Mouse (Mus musculus): Measurements from ENCODE around the gene Ube2g2. TPM values are rescaled to one million over a fixed set of nuclear protein-coding genes. Genes with fewer than 3 reads are reported as not detected.

The Ube2g2 gene
- polyA plus RNA-seq, 1 experiment from 2014 or later: 53.0 TPM

GRCm38 (mm10) chr10:77583795-77584422 is 38.2 kb upstream of the Ube2g2 start:
- Histone ChIP-seq H3K9me3 (ENCODE audit: control insufficient read depth, low read length) (no peaks in the 10 kb centered on the region), H3K4me3 (ENCODE audit: control insufficient read depth in 1 of 2, insufficient read depth in 1 of 2, low read depth in 1 of 2, low read length in 2 of 2) (no peak overlapping the region), H3K27ac (replicated peaks in 1 of 2; ENCODE audit: control insufficient read depth in 1 of 2, insufficient read depth in 1 of 2, low read depth in 2 of 2, low read length in 2 of 2) (0 out of 4 replicates have a peak overlapping the region, but pooled peaks of 1 of the 2 experiments have one; percentile 10), H3K27me3 (ENCODE audit: control insufficient read depth, insufficient read depth, low read length) (no peaks in the 10 kb centered on the region), H3K4me1 (ENCODE audit: control insufficient read depth in 2 of 2, insufficient read depth in 2 of 2, low read length in 2 of 2) (peaks cover 14 to 38% of the 10 kb centered on the region in 2 experiments), H3K36me3 (ENCODE audit: control insufficient read depth, insufficient read depth, low read length) (peaks cover 28% of the 10 kb centered on the region), H3K4me2 (ENCODE audit: low read length) (no peak overlapping the region), H3K9ac (ENCODE audit: low read length) (no peak overlapping the region)
- ATAC-seq (ENCODE audit: insufficient number of reproducible peaks, insufficient read depth, low FRiP score, low read depth): no peak
- 53% methylated on average over 10 of the region's 10 CpGs for WGBS

GRCm38 (mm10) chr10:77586637-77587036 is 35.4 kb upstream of the Ube2g2 start:
- H3K9me3 ChIP-seq (ENCODE audit: control insufficient read depth, low read length): no peaks in the 10 kb centered on the region
- no peaks in the 10 kb centered on the region for H3K27me3 ChIP-seq (ENCODE audit: control insufficient read depth, insufficient read depth, low read length)
- no peak overlapping the region for H3K27ac ChIP-seq (replicated peaks in 1 of 2; ENCODE audit: control insufficient read depth in 1 of 2, insufficient read depth in 1 of 2, low read depth in 2 of 2, low read length in 2 of 2)
- no peak overlapping the region for H3K4me3 ChIP-seq (ENCODE audit: control insufficient read depth in 1 of 2, insufficient read depth in 1 of 2, low read depth in 1 of 2, low read length in 2 of 2)
- H3K4me2 ChIP-seq (ENCODE audit: low read length): no peak overlapping the region
- 96% methylated on average over 3 of the region's 3 CpGs for WGBS
- H3K36me3 ChIP-seq (ENCODE audit: control insufficient read depth, insufficient read depth, low read length): peaks cover 50% of the 10 kb centered on the region
- H3K9ac ChIP-seq (ENCODE audit: low read length): no peak overlapping the region
- no peak for ATAC-seq (ENCODE audit: insufficient number of reproducible peaks, insufficient read depth, low FRiP score, low read depth)
- peaks cover 19 to 52% of the 10 kb centered on the region in 2 experiments for H3K4me1 ChIP-seq (ENCODE audit: control insufficient read depth in 2 of 2, insufficient read depth in 2 of 2, low read length in 2 of 2)

- Histone ChIP-seq H3K9me3 (ENCODE audit: control insufficient read depth, low read length) (no peaks in the 10 kb centered on the region), H3K4me3 (ENCODE audit: control insufficient read depth in 1 of 2, insufficient read depth in 1 of 2, low read depth in 1 of 2, low read length in 2 of 2) (no peak overlapping the region), H3K27me3 (ENCODE audit: control insufficient read depth, insufficient read depth, low read length) (no peaks in the 10 kb centered on the region), H3K27ac (replicated peaks in 1 of 2; ENCODE audit: control insufficient read depth in 1 of 2, insufficient read depth in 1 of 2, low read depth in 2 of 2, low read length in 2 of 2) (no peak overlapping the region), H3K36me3 (ENCODE audit: control insufficient read depth, insufficient read depth, low read length) (peaks cover 56% of the 10 kb centered on the region), H3K4me1 (ENCODE audit: control insufficient read depth in 2 of 2, insufficient read depth in 2 of 2, low read length in 2 of 2) (peaks cover 20 to 51% of the 10 kb centered on the region in 2 experiments), H3K4me2 (ENCODE audit: low read length) (no peak overlapping the region), H3K9ac (ENCODE audit: low read length) (no peak overlapping the region)
- 92% methylated on average over 6 of the region's 6 CpGs for WGBS
- no peak for ATAC-seq (ENCODE audit: insufficient number of reproducible peaks, insufficient read depth, low FRiP score, low read depth)
Observed at GRCm38 (mm10) chr10:77587091-77587775, 34.8 kb upstream of the Ube2g2 start.

GRCm38 (mm10) chr10:77588036-77588435 is 34.0 kb upstream of the Ube2g2 start:
- no peak for ATAC-seq (ENCODE audit: insufficient number of reproducible peaks, insufficient read depth, low FRiP score, low read depth)
- H3K4me3 ChIP-seq (ENCODE audit: control insufficient read depth in 1 of 2, insufficient read depth in 1 of 2, low read depth in 1 of 2, low read length in 2 of 2): no peak overlapping the region
- WGBS: 91% methylated on average over 2 of the region's 2 CpGs
- no peak overlapping the region for H3K9ac ChIP-seq (ENCODE audit: low read length)
- H3K4me2 ChIP-seq (ENCODE audit: low read length): no peak overlapping the region
- H3K36me3 ChIP-seq (ENCODE audit: control insufficient read depth, insufficient read depth, low read length): peaks cover 63% of the 10 kb centered on the region
- H3K4me1 ChIP-seq (ENCODE audit: control insufficient read depth in 2 of 2, insufficient read depth in 2 of 2, low read length in 2 of 2): peaks cover 20 to 44% of the 10 kb centered on the region in 2 experiments
- no peaks in the 10 kb centered on the region for H3K9me3 ChIP-seq (ENCODE audit: control insufficient read depth, low read length)
- H3K27me3 ChIP-seq (ENCODE audit: control insufficient read depth, insufficient read depth, low read length): no peaks in the 10 kb centered on the region
- no peak overlapping the region for H3K27ac ChIP-seq (replicated peaks in 1 of 2; ENCODE audit: control insufficient read depth in 1 of 2, insufficient read depth in 1 of 2, low read depth in 2 of 2, low read length in 2 of 2)

- Histone ChIP-seq H3K4me2 (ENCODE audit: low read length) (no peak overlapping the region), H3K27me3 (ENCODE audit: control insufficient read depth, insufficient read depth, low read length) (no peaks in the 10 kb centered on the region), H3K4me1 (ENCODE audit: control insufficient read depth in 2 of 2, insufficient read depth in 2 of 2, low read length in 2 of 2) (peaks cover 17 to 37% of the 10 kb centered on the region in 2 experiments), H3K9ac (ENCODE audit: low read length) (0 out of 2 replicates have a peak overlapping the region, but pooled peaks have one; percentile 10), H3K4me3 (ENCODE audit: control insufficient read depth in 1 of 2, insufficient read depth in 1 of 2, low read depth in 1 of 2, low read length in 2 of 2) (no peak overlapping the region), H3K36me3 (ENCODE audit: control insufficient read depth, insufficient read depth, low read length) (peaks cover 74% of the 10 kb centered on the region), H3K9me3 (ENCODE audit: control insufficient read depth, low read length) (no peaks in the 10 kb centered on the region), H3K27ac (replicated peaks in 1 of 2; ENCODE audit: control insufficient read depth in 1 of 2, insufficient read depth in 1 of 2, low read depth in 2 of 2, low read length in 2 of 2) (peak overlapping the region; percentile 35 to 66)
- no peak for ATAC-seq (ENCODE audit: insufficient number of reproducible peaks, insufficient read depth, low FRiP score, low read depth)
- WGBS: 64% methylated on average over 7 of the region's 7 CpGs
Observed at GRCm38 (mm10) chr10:77589117-77589516, 33.0 kb upstream of the Ube2g2 start.

- Histone ChIP-seq H3K27me3 (ENCODE audit: control insufficient read depth, insufficient read depth, low read length) (no peaks in the 10 kb centered on the region), H3K9ac (ENCODE audit: low read length) (peak overlapping the region; percentile 34; the same call in 1 of the 2 replicates), H3K4me3 (ENCODE audit: control insufficient read depth in 1 of 2, insufficient read depth in 1 of 2, low read depth in 1 of 2, low read length in 2 of 2) (no peak overlapping the region), H3K4me2 (ENCODE audit: low read length) (no peak overlapping the region; the same call in 1 of the 2 replicates), H3K4me1 (ENCODE audit: control insufficient read depth in 2 of 2, insufficient read depth in 2 of 2, low read length in 2 of 2) (peaks cover 16 to 36% of the 10 kb centered on the region in 2 experiments), H3K9me3 (ENCODE audit: control insufficient read depth, low read length) (no peaks in the 10 kb centered on the region), H3K36me3 (ENCODE audit: control insufficient read depth, insufficient read depth, low read length) (peaks cover 80% of the 10 kb centered on the region), H3K27ac (replicated peaks in 1 of 2; ENCODE audit: control insufficient read depth in 1 of 2, insufficient read depth in 1 of 2, low read depth in 2 of 2, low read length in 2 of 2) (peak overlapping the region in 1 of 2 experiments; percentile 66; a peak in 2 of 4 replicates)
- 79% methylated on average over 8 of the region's 8 CpGs for WGBS
- no peak for ATAC-seq (ENCODE audit: insufficient number of reproducible peaks, insufficient read depth, low FRiP score, low read depth)
Observed at GRCm38 (mm10) chr10:77589749-77590148, 32.3 kb upstream of the Ube2g2 start.

- peaks cover 16 to 36% of the 10 kb centered on the region in 2 experiments for H3K4me1 ChIP-seq (ENCODE audit: control insufficient read depth in 2 of 2, insufficient read depth in 2 of 2, low read length in 2 of 2)
Observed at GRCm38 (mm10) chr10:77590812-77591211, 31.3 kb upstream of the Ube2g2 start.

More at GRCm38 (mm10) chr10:77590812-77591211, 31.3 kb upstream of the Ube2g2 start:
- Histone ChIP-seq H3K36me3 (ENCODE audit: control insufficient read depth, insufficient read depth, low read length) (peaks cover 88% of the 10 kb centered on the region), H3K9ac (ENCODE audit: low read length) (no peak overlapping the region), H3K27ac (replicated peaks in 1 of 2; ENCODE audit: control insufficient read depth in 1 of 2, insufficient read depth in 1 of 2, low read depth in 2 of 2, low read length in 2 of 2) (no peak overlapping the region; a peak in 1 of 4 replicates), H3K4me3 (ENCODE audit: control insufficient read depth in 1 of 2, insufficient read depth in 1 of 2, low read depth in 1 of 2, low read length in 2 of 2) (no peak overlapping the region), H3K9me3 (ENCODE audit: control insufficient read depth, low read length) (no peaks in the 10 kb centered on the region), H3K4me2 (ENCODE audit: low read length) (no peak overlapping the region), H3K27me3 (ENCODE audit: control insufficient read depth, insufficient read depth, low read length) (no peaks in the 10 kb centered on the region)
- ATAC-seq (ENCODE audit: insufficient number of reproducible peaks, insufficient read depth, low FRiP score, low read depth): 0 out of 2 replicates have a peak, but pooled peaks have one; percentile 5
- 42% methylated on average over 6 of the region's 6 CpGs for WGBS
